Mouse (Mus musculus) forebrain, embryonic 14.5 days (tissue): ENCODE measurements around the gene Ubtd2. TPM values are rescaled to one million over a fixed set of nuclear protein-coding genes. Genes with fewer than 3 reads are reported as not detected.
A peak's percentile ranks its signal among the peaks of the same experiment; 100 is the strongest.

ENCODE experiments used
- ATAC-seq: fragments of 200-750 bp; cut with Nextera tagmentation; 2 replicates; pipeline ENCODE4 v1.8.0; 2017; ENCODE audit warnings: mild to moderate bottlenecking, moderate library complexity
- DNase-seq: peaks from one replicate; pipeline ENCODE4 v3.0.0-alpha.2; 2015; ENCODE audit warnings: low spot score
- H3K27ac ChIP-seq: fragments of 300-500 bp; sonication (generic); 2 replicates; pipeline ENCODE4 v1.5.1; 2014; ENCODE audit warnings: low read depth, mild to moderate bottlenecking, control low read depth, low read length, moderate library complexity
- H3K27me3 ChIP-seq: fragments of 300-500 bp; sonication (generic); replicated peaks from 2 replicates; pipeline ENCODE4 v1.6.1; 2014; ENCODE audit warnings: low read length, control low read depth, mixed read lengths; ENCODE audit not compliant: control insufficient read depth, insufficient read depth
- H3K36me3 ChIP-seq: fragments of 300-500 bp; sonication (generic); 2 replicates; pipeline ENCODE4 v1.6.1; 2014; ENCODE audit warnings: low read length, control low read depth; ENCODE audit not compliant: control insufficient read depth, insufficient read depth
- H3K4me1 ChIP-seq: fragments of 300-500 bp; sonication (generic); 2 replicates; pipeline ENCODE4 v1.6.1; 2014; ENCODE audit warnings: antibody characterized with exemption, low read length, control low read depth; ENCODE audit not compliant: control insufficient read depth, insufficient read depth
- H3K4me2 ChIP-seq: fragments of 300-500 bp; sonication (generic); 2 replicates; pipeline ENCODE4 v1.6.1; 2014; ENCODE audit warnings: mild to moderate bottlenecking, control low read depth, low read length
- H3K4me3 ChIP-seq: fragments of 300-500 bp; sonication (generic); 2 replicates; pipeline ENCODE4 v1.5.1; 2014; ENCODE audit warnings: low read depth, low read length, control low read depth
- H3K9ac ChIP-seq: fragments of 300-500 bp; sonication (generic); 2 replicates; pipeline ENCODE4 v1.6.1; 2014; ENCODE audit warnings: mild to moderate bottlenecking, low read length, control low read depth, moderate library complexity
- H3K9me3 ChIP-seq: fragments of 300-500 bp; sonication (generic); replicated peaks from 2 replicates; pipeline ENCODE4 v1.6.1; 2016; ENCODE audit warnings: low read length, control low read depth, mixed read lengths; ENCODE audit not compliant: control insufficient read depth
- WGBS: fragments of 180-500 bp; shearing (Covaris S2); extraction: QIAGEN DNeasy Blood & Tissue Kit; methylation state at CpG from one replicate; pipeline ENCODE4 v1.1.7; 2014; 5-methylcytosine and 5-hydroxymethylcytosine counted together
- polyA plus RNA-seq: library from polyadenylated mRNA; unstranded; fragments of >200 nt; fragmentation: Nextera tagmentation; extraction: Ambion mirVana; gene quantifications from 2 replicates; pipeline ENCODE4 v1.2.1, GENCODE M21; 2014

The Ubtd2 gene
- polyA plus RNA-seq, 1 experiment from 2014 or later: 71.7 TPM

DNA sequence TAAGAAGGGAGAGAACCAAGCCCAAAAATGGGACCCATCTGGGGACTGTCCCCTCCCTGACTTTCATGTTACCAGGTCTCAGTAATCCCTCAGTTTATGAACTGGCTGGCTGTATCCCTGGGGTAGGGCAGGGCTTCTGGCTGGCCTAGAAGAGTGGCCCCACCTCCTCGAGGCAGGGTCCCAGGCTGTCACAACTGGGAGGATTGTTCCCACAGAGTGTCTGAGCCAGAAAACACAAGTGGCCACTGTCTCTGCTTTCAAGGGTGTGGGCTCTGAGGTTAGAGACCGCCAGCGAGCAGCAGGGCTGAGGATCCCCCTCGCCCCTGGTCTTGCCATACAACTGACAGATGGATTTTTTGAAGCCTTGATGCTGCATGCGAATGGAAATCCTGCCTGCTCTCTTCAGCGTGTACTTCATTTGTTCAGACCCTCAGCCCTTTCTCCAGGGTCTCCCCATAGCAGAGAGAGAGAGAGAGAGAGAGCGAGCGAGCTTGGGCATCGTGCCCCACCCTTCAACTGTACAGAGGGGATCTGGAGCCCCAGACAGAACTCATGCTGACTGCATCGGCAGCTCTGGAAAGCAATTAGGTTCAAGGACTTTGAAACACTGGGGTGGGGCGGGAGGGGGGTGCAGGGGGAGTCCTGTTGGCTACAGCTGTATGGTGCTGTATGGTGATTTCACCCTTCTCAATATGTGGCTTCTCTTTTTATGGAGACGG lies 96.6 kb downstream of the Ubtd2 start:
- peaks cover 10% of the 10 kb centered on the region; the same call in 1 of the 2 replicates for H3K4me1 ChIP-seq
- WGBS: 46% methylated on average over 12 of the region's 12 CpGs
- DNase-seq: peak; percentile 36

DNA sequence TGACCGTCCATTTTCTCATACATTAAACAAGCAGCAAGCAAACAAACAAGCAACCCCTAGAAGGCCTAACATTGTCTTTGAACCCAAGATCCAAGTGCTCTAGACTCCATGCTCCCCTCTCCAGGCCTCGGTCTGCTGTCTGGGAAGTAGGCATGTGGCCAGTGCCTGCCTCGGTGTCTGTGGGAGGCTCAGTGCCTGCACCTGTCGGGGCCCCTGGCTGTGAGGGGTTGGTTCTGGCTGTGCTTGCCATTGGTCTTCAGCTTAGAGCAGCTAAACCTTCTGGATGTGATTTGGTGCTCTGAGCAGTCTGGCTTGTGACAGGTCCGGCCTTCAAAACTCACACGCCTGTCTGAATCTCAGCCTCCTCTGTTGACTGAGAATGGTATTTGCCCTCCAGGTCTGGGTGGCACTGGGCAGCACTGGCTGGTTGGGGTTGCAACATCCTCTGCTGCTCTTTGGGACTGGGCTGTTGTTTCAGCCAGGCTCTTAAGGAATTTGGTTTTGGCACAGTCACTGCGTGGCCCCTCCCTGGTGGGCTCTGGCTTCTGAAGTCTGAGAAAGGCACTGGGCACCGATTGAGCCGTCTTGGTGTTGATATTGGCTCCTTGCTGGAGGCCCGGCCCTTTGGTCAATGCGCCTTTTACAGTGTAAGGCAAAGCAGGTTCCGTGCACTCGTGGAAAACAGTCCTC lies 97.4 kb downstream of the Ubtd2 start:
- H3K4me1 ChIP-seq: peaks cover 10% of the 10 kb centered on the region; the same call in 1 of the 2 replicates
- ATAC-seq: no peak
- H3K36me3 ChIP-seq: no peaks in the 10 kb centered on the region
- WGBS: 74% methylated on average over 13 of the region's 13 CpGs
- H3K4me2 ChIP-seq: no peak overlapping the region
- H3K27ac ChIP-seq: no peak overlapping the region
- no peak for DNase-seq
- H3K9ac ChIP-seq: no peak overlapping the region
- no peaks in the 10 kb centered on the region for H3K9me3 ChIP-seq
- H3K4me3 ChIP-seq: no peak overlapping the region
- no peaks in the 10 kb centered on the region for H3K27me3 ChIP-seq

More for the DNA sequence above, 96.6 kb downstream of the Ubtd2 start:
- peak; percentile 63 for ATAC-seq
- no peak overlapping the region for H3K9ac ChIP-seq
- no peaks in the 10 kb centered on the region for H3K9me3 ChIP-seq
- H3K4me3 ChIP-seq: no peak overlapping the region
- H3K27ac ChIP-seq: no peak overlapping the region
- H3K4me2 ChIP-seq: no peak overlapping the region
- no peaks in the 10 kb centered on the region for H3K36me3 ChIP-seq
- no peaks in the 10 kb centered on the region for H3K27me3 ChIP-seq

DNA sequence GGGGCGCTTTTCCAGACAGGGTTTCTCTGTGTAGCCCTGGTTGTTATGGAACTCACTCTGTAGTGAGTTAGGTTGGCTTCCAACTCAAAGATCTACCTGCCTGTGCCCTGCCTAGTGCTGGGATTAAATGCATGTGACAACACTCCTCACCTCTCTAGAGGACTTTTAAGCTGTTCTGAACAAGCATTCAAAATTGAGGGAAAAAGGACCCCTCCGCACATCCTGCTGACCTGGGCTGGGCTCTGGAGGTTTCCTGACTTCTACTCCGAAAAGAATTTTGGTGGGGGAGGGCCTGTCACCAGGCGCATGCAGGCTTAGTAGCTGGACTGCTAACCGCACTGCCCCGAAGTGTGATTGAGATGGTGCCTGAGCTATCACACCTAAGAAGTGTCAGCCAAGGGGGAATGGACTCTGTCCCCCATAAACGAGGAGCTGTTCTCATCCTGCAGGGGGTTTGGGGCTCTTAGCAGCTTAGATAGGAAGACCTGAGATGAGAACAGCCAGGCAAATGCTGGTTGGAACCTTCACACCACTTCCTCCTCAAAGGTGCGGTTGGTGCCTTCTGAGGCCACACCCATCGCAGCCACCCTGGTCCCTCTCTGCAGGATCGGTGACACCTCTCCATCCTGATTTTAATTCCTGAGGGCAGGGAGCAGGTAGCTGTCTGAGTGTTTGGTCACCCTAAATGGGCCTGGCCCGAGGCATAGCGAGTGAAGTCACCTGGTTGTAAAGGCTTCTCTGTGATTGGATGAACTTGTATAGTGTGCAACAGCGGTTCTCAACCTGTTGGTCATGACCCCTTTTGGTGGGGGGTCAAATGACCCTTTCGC lies 98.4 kb downstream of the Ubtd2 start:
- H3K4me3 ChIP-seq: no peak overlapping the region
- no peak for ATAC-seq
- H3K9me3 ChIP-seq: no peaks in the 10 kb centered on the region
- WGBS: 82% methylated on average over 14 of the region's 14 CpGs
- no peak overlapping the region for H3K27ac ChIP-seq
- H3K27me3 ChIP-seq: no peaks in the 10 kb centered on the region
- no peak overlapping the region for H3K9ac ChIP-seq
- no peak overlapping the region for H3K4me2 ChIP-seq
- H3K4me1 ChIP-seq: peaks cover 10% of the 10 kb centered on the region; the same call in 1 of the 2 replicates
- no peak for DNase-seq
- no peaks in the 10 kb centered on the region for H3K36me3 ChIP-seq

DNA sequence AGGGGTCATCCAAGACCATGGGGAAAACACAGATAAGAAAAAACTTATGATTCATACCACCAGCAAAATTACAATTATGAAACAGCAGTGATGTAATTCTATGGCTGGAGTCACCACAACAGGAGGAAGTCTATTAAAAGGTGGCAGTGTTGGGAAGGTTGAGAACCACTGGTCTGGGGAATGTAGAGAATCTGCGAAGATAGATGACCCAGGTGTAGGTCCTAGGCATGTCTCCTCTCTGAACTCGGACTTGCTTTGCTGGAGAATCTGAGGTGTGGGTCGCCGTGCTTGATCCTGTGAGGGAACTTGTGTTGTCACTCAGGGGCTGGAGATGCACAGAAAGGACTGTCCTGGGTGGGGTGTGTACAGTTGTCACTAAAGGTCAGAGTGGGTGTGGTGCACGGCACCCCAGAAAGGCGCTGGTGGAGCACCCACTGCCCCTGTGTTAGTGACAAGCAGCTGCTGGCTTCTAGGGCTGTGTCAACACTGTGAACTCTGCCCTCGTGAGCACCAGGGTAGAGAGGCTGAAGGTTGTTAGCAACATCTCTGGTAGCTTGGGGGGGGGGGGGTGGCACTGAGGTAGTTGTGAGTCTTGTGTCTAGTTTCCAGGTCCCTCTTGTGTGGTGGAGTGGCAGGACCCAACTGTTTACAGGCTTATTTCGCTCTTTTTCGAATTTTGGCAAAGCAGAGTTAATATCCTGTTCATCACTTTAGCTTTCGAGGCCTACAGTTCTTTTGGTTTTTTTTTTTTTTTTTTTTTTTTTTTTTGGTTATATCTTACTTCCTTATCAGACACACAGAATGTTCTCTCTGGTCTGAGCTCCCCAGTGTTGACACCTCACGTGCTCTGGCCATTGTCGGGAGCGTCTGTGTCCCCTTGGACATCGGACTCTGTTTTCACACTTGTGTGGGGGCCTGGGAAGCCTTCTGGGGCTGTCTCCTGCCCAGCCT lies 99.2 kb downstream of the Ubtd2 start:
- no peak overlapping the region for H3K27ac ChIP-seq
- no peak overlapping the region for H3K4me3 ChIP-seq
- no peak overlapping the region for H3K9ac ChIP-seq
- H3K9me3 ChIP-seq: no peaks in the 10 kb centered on the region
- 89% methylated on average over 14 of the region's 14 CpGs for WGBS
- ATAC-seq (no peak), DNase-seq (no peak)
- H3K4me2 ChIP-seq: no peak overlapping the region
- H3K27me3 ChIP-seq: no peaks in the 10 kb centered on the region
- no peaks in the 10 kb centered on the region for H3K36me3 ChIP-seq
- H3K4me1 ChIP-seq: peaks cover 8% of the 10 kb centered on the region; the same call in 1 of the 2 replicates

DNA sequence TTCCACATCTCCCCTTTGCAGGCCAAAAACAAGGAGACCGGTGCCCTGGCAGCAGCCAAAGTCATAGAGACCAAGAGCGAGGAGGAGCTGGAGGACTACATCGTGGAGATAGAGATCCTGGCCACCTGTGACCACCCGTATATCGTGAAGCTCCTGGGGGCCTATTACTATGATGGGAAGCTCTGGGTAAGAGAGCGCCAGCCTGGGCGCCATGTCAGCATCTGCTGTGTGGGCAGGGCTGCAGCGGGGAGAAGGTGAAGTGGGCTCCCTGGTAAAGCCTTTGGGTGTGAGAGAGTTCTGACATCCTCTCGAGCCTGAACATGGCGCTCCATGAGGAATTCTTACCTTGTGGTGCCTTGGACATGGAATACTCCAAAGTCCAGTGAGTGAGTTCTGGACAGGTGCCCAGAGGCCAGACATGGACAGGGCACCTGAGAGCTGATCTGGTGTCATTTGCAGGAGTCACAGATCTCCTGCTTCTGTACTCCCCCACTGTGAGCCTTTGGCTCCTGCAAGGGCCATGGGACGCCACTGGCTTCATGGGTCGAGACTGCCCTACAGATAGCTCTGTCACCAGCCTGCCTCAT lies 100.0 kb downstream of the Ubtd2 start:
- no peaks in the 10 kb centered on the region for H3K9me3 ChIP-seq
- no peak for DNase-seq
- no peaks in the 10 kb centered on the region for H3K27me3 ChIP-seq
- no peak for ATAC-seq
- no peak overlapping the region for H3K4me3 ChIP-seq
- no peak overlapping the region for H3K27ac ChIP-seq
- WGBS: 94% methylated on average over 12 of the region's 12 CpGs
- H3K36me3 ChIP-seq: no peaks in the 10 kb centered on the region
- no peak overlapping the region for H3K4me2 ChIP-seq
- H3K4me1 ChIP-seq: peaks cover 5% of the 10 kb centered on the region; the same call in 1 of the 2 replicates
- no peak overlapping the region for H3K9ac ChIP-seq

DNA sequence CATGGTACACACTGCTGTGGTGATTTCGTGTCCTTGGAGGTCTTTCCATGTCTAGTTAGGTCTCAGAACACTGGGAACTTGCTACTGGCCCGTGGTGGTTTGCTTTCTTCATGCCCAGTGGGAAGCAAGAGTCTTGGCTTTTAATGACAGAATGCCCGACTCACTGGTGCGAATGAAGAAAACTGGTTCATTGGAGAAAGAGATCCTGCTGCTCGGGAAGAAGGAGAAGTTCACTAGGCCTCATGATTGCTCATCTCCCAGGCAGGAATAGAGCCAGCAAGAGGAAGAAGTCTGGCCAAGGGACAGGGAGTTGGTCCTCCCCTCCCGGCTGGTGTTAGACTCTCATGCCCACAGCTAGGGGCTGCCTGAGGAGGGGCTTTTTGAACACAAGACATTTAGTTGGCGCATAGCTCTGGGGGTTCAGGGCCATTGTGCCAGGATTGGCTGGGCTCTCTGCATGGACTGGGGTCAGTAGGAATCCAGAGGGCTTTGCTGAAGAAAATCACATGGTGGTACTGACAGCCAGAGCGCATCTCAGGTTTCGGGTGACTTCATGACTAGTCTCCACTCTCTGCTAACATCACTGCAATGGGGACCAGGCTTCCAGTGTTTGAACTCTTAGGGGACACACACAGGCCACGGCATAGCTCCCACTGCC lies 101.3 kb downstream of the Ubtd2 start:
- no peak overlapping the region for H3K4me3 ChIP-seq
- no peak overlapping the region for H3K27ac ChIP-seq
- no peak for ATAC-seq
- no peaks in the 10 kb centered on the region for H3K27me3 ChIP-seq
- peaks cover 5% of the 10 kb centered on the region; the same call in 1 of the 2 replicates for H3K4me1 ChIP-seq
- DNase-seq: no peak
- H3K4me2 ChIP-seq: no peak overlapping the region
- no peak overlapping the region for H3K9ac ChIP-seq
- WGBS: 63% methylated on average over 10 of the region's 10 CpGs
- no peaks in the 10 kb centered on the region for H3K36me3 ChIP-seq
- H3K9me3 ChIP-seq: no peaks in the 10 kb centered on the region

DNA sequence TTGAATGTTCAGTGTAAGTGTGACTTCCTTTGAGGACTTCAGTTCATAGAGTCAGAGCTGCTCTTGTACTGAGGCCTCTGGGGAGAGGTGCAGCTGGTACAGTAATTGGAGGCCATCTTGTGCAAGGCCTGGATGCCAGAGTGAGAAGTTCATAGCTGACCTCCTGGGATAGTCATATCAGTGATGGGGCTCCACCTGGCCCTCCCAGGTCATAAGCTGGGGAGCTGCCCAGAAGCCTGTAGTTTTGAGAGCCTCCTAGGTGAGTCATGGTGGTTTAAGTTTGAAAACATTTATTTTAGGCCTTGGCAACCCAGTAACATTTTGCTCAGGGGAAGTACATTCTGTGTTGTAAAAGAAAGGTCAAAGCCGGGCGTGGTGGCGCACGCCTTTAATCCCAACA lies 102.9 kb downstream of the Ubtd2 start:
- WGBS: 96% methylated on average over 4 of the region's 4 CpGs
- Histone ChIP-seq H3K9ac (no peak overlapping the region), H3K4me3 (no peak overlapping the region), H3K4me2 (no peak overlapping the region), H3K36me3 (no peaks in the 10 kb centered on the region), H3K27me3 (no peaks in the 10 kb centered on the region), H3K4me1 (no peaks in the 10 kb centered on the region), H3K9me3 (no peaks in the 10 kb centered on the region), H3K27ac (no peak overlapping the region)
- ATAC-seq (no peak), DNase-seq (no peak)
